32 mouse cellular contexts compared by ENCODE assay signal in the genomic region with DNA sequence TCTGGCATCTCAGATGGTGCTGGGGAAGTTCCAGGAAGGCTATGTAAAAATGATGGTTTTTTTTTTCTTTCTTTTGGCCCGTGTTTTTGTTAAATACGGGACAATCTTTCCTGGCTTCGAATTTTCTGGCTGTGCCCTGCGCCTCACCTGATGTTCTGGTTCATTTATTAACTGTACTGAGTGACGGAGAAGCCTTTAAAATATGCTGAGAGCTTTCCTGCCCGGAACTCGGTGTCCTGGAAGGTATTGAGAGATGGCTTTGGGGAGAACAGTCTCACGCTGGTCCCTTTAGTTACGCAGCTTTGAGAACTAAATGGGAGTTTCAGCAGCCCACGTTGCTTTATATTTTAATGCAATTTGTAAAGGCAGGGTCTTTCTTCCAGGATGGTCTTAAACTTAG. TPM values are rescaled to one million over a fixed set of nuclear protein-coding genes. Genes with fewer than 3 reads are reported as not detected.
DNase-seq lines count a peak whose midpoint lies in the region; ATAC-seq and TF ChIP-seq lines count a peak whose summit lies in the region.
"Had no signal": no experiment of that assay in that cellular context is flagged by ENCODE, and none has a peak within 500 bp of the region (broad histone marks: within the 10 kb centered on the region; RNA-seq: fewer than 3 reads in every experiment).

No protein-coding gene starts in this region.

- 67% methylated on average over 10 of the region's 10 CpGs for WGBS in forebrain, postnatal 0 days
- WGBS in forebrain, embryonic 10.5 days: 89% methylated on average over 10 of the region's 10 CpGs
- 60% methylated on average over 10 of the region's 10 CpGs for WGBS in kidney, embryonic 14.5 days
- 49% methylated on average over 10 of the region's 10 CpGs for WGBS in kidney, postnatal 0 days
- 49% methylated on average over 10 of the region's 10 CpGs for WGBS in limb, embryonic 14.5 days

- DNase-seq in forebrain, postnatal 0 days: peak; percentile 39
- no peak for DNase-seq in forebrain, embryonic 10.5 days (ENCODE audit: extremely low spot score, low spot score)
- DNase-seq in kidney, adult 9 months: peak; percentile 78
- peak; percentile 20 for DNase-seq in kidney, postnatal 0 days (ENCODE audit: low spot score)
- DNase-seq in limb, embryonic 14.5 days (ENCODE audit: low spot score): no peak
- DNase-seq in gastrocnemius, postnatal 4 days (ENCODE audit: low spot score in 2 of 2): no peak
- DNase-seq: adrenal gland, postnatal 10 days; cerebellum, adult 11 months; cerebellum, adult 9-11 months; embryo, embryonic 11 days; gastrocnemius, postnatal 25 days; heart, adult 18-20 months; heart, postnatal 36 days; liver; lung, adult 2 months; lung, postnatal 10 days; midbrain, embryonic 14.5 days; thymus, postnatal 14 days had no signal

- 0 out of 2 replicates have a peak, but pooled peaks cover 5% of the 10 kb centered on the region for H3K9me3 ChIP-seq in forebrain, postnatal 0 days (ENCODE audit: low read length)
- H3K9me3 ChIP-seq in forebrain, embryonic 10.5 days: peaks cover 14% of the 10 kb centered on the region
- peaks cover 7% of the 10 kb centered on the region for H3K9me3 ChIP-seq in kidney, embryonic 14.5 days (ENCODE audit: control insufficient read depth, low read length)
- H3K9me3 ChIP-seq in kidney, postnatal 0 days (replicated peaks; ENCODE audit: low read length): 0 out of 2 replicates have a peak, but pooled peaks cover 3% of the 10 kb centered on the region
- 0 out of 2 replicates have a peak, but pooled peaks cover 4% of the 10 kb centered on the region for H3K9me3 ChIP-seq in limb, embryonic 14.5 days (ENCODE audit: control insufficient read depth, low read length)
- H3K9me3 ChIP-seq: intestine, embryonic 15.5 days; stomach, embryonic 15.5 days had no signal

- H3K4me3 ChIP-seq in forebrain, postnatal 0 days (ENCODE audit: low read depth, low read length): no peak overlapping the region
- no peak overlapping the region for H3K4me3 ChIP-seq in forebrain, embryonic 10.5 days
- H3K4me3 ChIP-seq in kidney, embryonic 14.5 days (ENCODE audit: low read length): no peak overlapping the region
- H3K4me3 ChIP-seq in kidney, postnatal 0 days (replicated peaks; ENCODE audit: low read depth, low read length): no peak overlapping the region
- no peak overlapping the region for H3K4me3 ChIP-seq in limb, embryonic 14.5 days (replicated peaks; ENCODE audit: low read length)
- H3K4me3 ChIP-seq: embryonic facial prominence, embryonic 13.5 days; erythroblast, embryonic 14.5 days; forebrain, embryonic 12.5 days; hindbrain, embryonic 12.5 days; intestine, embryonic 15.5 days; stomach, embryonic 15.5 days had no signal

- H3K4me1 ChIP-seq in forebrain, postnatal 0 days (ENCODE audit: insufficient read depth): no peaks in the 10 kb centered on the region
- no peaks in the 10 kb centered on the region for H3K4me1 ChIP-seq in forebrain, embryonic 10.5 days
- peaks cover 12% of the 10 kb centered on the region; the same call in 1 of the 2 replicates for H3K4me1 ChIP-seq in kidney, embryonic 14.5 days (ENCODE audit: control insufficient read depth, insufficient read depth, low read length)
- no peaks in the 10 kb centered on the region for H3K4me1 ChIP-seq in kidney, postnatal 0 days (replicated peaks; ENCODE audit: insufficient read depth, low read length)
- peaks cover 15% of the 10 kb centered on the region for H3K4me1 ChIP-seq in limb, embryonic 14.5 days (ENCODE audit: control insufficient read depth, insufficient read depth, low read length)
- H3K4me1 ChIP-seq: forebrain, embryonic 12.5 days; stomach, embryonic 15.5 days had no signal

- H3K36me3 ChIP-seq in forebrain, postnatal 0 days (ENCODE audit: insufficient read depth): no peaks in the 10 kb centered on the region
- no peaks in the 10 kb centered on the region for H3K36me3 ChIP-seq in forebrain, embryonic 10.5 days (replicated peaks)
- no peaks in the 10 kb centered on the region for H3K36me3 ChIP-seq in kidney, embryonic 14.5 days (ENCODE audit: control insufficient read depth, insufficient read depth, low read length)
- no peaks in the 10 kb centered on the region for H3K36me3 ChIP-seq in kidney, postnatal 0 days (ENCODE audit: insufficient read depth, low read length)
- H3K36me3 ChIP-seq in limb, embryonic 14.5 days (ENCODE audit: control insufficient read depth, insufficient read depth, low read length): no peaks in the 10 kb centered on the region
- H3K36me3 ChIP-seq: forebrain, embryonic 12.5 days; G1E; hindbrain, embryonic 12.5 days; intestine, embryonic 15.5 days; stomach, embryonic 15.5 days had no signal

- no peak overlapping the region for H3K9ac ChIP-seq in forebrain, postnatal 0 days
- no peak overlapping the region for H3K9ac ChIP-seq in kidney, embryonic 14.5 days (ENCODE audit: low read depth, low read length)
- H3K9ac ChIP-seq in kidney, postnatal 0 days (ENCODE audit: low read depth, low read length): no peak overlapping the region
- no peak overlapping the region for H3K9ac ChIP-seq in limb, embryonic 14.5 days (ENCODE audit: low read depth, low read length, severe bottlenecking)
- H3K9ac ChIP-seq: embryonic facial prominence, embryonic 13.5 days; forebrain, embryonic 12.5 days; hindbrain, embryonic 12.5 days; intestine, embryonic 15.5 days; liver, embryonic 14.5 days; stomach, embryonic 15.5 days had no signal

- no peak overlapping the region for H3K4me2 ChIP-seq in forebrain, postnatal 0 days (ENCODE audit: low read depth)
- H3K4me2 ChIP-seq in kidney, embryonic 14.5 days (replicated peaks; ENCODE audit: low read depth, low read length): no peak overlapping the region
- no peak overlapping the region for H3K4me2 ChIP-seq in kidney, postnatal 0 days (ENCODE audit: low read length)
- no peak overlapping the region for H3K4me2 ChIP-seq in limb, embryonic 14.5 days (replicated peaks; ENCODE audit: low read depth, low read length, severe bottlenecking)
- H3K4me2 ChIP-seq: embryonic facial prominence, embryonic 13.5 days; forebrain, embryonic 12.5 days; heart, embryonic 11.5 days; hindbrain, embryonic 12.5 days; intestine, embryonic 15.5 days; stomach, embryonic 15.5 days had no signal

- ATAC-seq in forebrain, postnatal 0 days: no peak
- ATAC-seq in kidney, embryonic 14.5 days (ENCODE audit: low FRiP score, low TSS enrichment): no peak
- no peak for ATAC-seq in kidney, postnatal 0 days (replicated peaks; ENCODE audit: low FRiP score, low read depth)
- no peak for ATAC-seq in limb, embryonic 14.5 days (ENCODE audit: low FRiP score, low read depth)
- ATAC-seq: hindbrain, postnatal 0 days; intestine, embryonic 15.5 days; Patski had no signal

- no peak for TF ChIP-seq CTCF in forebrain, postnatal 0 days (IDR thresholded peaks at IDR 0.05; ENCODE audit: low read depth)
- TF ChIP-seq CTCF in kidney, postnatal 0 days (IDR thresholded peaks at IDR 0.05; ENCODE audit: low read depth): no peak

- no peak overlapping the region for H3K27ac ChIP-seq in forebrain, postnatal 0 days (ENCODE audit: low read depth, low read length)
- no peak overlapping the region for H3K27ac ChIP-seq in forebrain, embryonic 10.5 days
- no peak overlapping the region for H3K27ac ChIP-seq in kidney, embryonic 14.5 days (ENCODE audit: low read depth, low read length)
- H3K27ac ChIP-seq in kidney, postnatal 0 days: 0 out of 2 replicates have a peak overlapping the region, but pooled peaks have one; percentile 14
- 0 out of 2 replicates have a peak overlapping the region, but pooled peaks have one; percentile 15 for H3K27ac ChIP-seq in limb, embryonic 14.5 days (replicated peaks; ENCODE audit: low read depth, low read length)
- H3K27ac ChIP-seq: embryonic facial prominence, embryonic 13.5 days; forebrain, embryonic 12.5 days; hindbrain, embryonic 12.5 days; hindbrain, postnatal 0 days; intestine, embryonic 15.5 days; liver, embryonic 14.5 days; macrophage; stomach, embryonic 15.5 days had no signal

- H3K27me3 ChIP-seq in forebrain, postnatal 0 days (ENCODE audit: insufficient read depth, low read length): no peaks in the 10 kb centered on the region
- no peaks in the 10 kb centered on the region for H3K27me3 ChIP-seq in forebrain, embryonic 10.5 days (ENCODE audit: poor library complexity, severe bottlenecking)
- H3K27me3 ChIP-seq in kidney, embryonic 14.5 days (ENCODE audit: control insufficient read depth, insufficient read depth, low read length): no peaks in the 10 kb centered on the region
- H3K27me3 ChIP-seq in kidney, postnatal 0 days (ENCODE audit: insufficient read depth, low read length): no peaks in the 10 kb centered on the region
- no peaks in the 10 kb centered on the region for H3K27me3 ChIP-seq in limb, embryonic 14.5 days (ENCODE audit: control insufficient read depth, insufficient read depth, low read length)
- H3K27me3 ChIP-seq: embryonic facial prominence, embryonic 13.5 days; forebrain, embryonic 12.5 days; hindbrain, embryonic 12.5 days; intestine, embryonic 15.5 days; Patski; stomach, embryonic 15.5 days had no signal

- TF ChIP-seq POLR2A in limb, embryonic 14.5 days (IDR thresholded peaks at IDR 0.05; ENCODE audit: borderline replicate concordance, extremely low read depth, insufficient read depth, insufficient read length): no peak

RNA-seq across cellular contexts. Expression of a gene that starts 22.9 kb away (rescaled TPM):
- total RNA-seq in forebrain, postnatal 0 days (2014; rRNA removed): 15.0 and 44.3 TPM in 2 replicates
- polyA plus RNA-seq in forebrain, postnatal 0 days (2015; fragmentation: Nextera tagmentation; extraction: Ambion mirVana): 292 and 386 TPM in 2 replicates
- polyA plus RNA-seq in forebrain, embryonic 10.5 days (2016; fragmentation: Nextera tagmentation; extraction: Ambion mirVana): 215 and 266 TPM in 2 replicates
- 479 and 639 TPM in 2 replicates for polyA plus RNA-seq in kidney, embryonic 14.5 days (2014; fragmentation: Nextera tagmentation; extraction: Ambion mirVana)
- polyA plus RNA-seq in kidney, postnatal 0 days (2015; fragmentation: Nextera tagmentation; extraction: Ambion mirVana): 792 and 845 TPM in 2 replicates
- 50.7 and 51.5 TPM in 2 replicates for polyA plus RNA-seq in limb, embryonic 14.5 days (2012; rRNA removed)
- polyA plus RNA-seq in limb, embryonic 14.5 days (2014; fragmentation: Nextera tagmentation; extraction: Ambion mirVana): 532 and 574 TPM in 2 replicates
- 10 to 100 TPM; 43.9 to 44.9 TPM for total RNA-seq in gastrocnemius, postnatal 4 days (2021)
- polyA plus RNA-seq: erythroblast, embryonic 14.5 days had no signal

RNA-seq across cellular contexts. Expression of a gene that starts 27.1 kb away (rescaled TPM):
- total RNA-seq in forebrain, postnatal 0 days (2014; rRNA removed): 19.2 and 22.4 TPM in 2 replicates
- polyA plus RNA-seq in forebrain, postnatal 0 days (2015; fragmentation: Nextera tagmentation; extraction: Ambion mirVana): 2.8 and 3.0 TPM in 2 replicates
- polyA plus RNA-seq in forebrain, embryonic 10.5 days (2016; fragmentation: Nextera tagmentation; extraction: Ambion mirVana): 0.99 and 1.4 TPM in 2 replicates
- 2.1 and 2.6 TPM in 2 replicates for polyA plus RNA-seq in kidney, embryonic 14.5 days (2014; fragmentation: Nextera tagmentation; extraction: Ambion mirVana)
- 2.3 and 2.8 TPM in 2 replicates for polyA plus RNA-seq in kidney, postnatal 0 days (2015; fragmentation: Nextera tagmentation; extraction: Ambion mirVana)
- polyA plus RNA-seq in limb, embryonic 14.5 days (2012; rRNA removed): 7.9 and 8.4 TPM in 2 replicates
- 3.4 TPM in 2 replicates for polyA plus RNA-seq in limb, embryonic 14.5 days (2014; fragmentation: Nextera tagmentation; extraction: Ambion mirVana)
- total RNA-seq in gastrocnemius, postnatal 4 days (2021): 1 to 10 TPM; 8.2 to 8.4 TPM
- total RNA-seq: monocyte, adult 5-6 weeks had no signal
- polyA plus RNA-seq: erythroblast, embryonic 14.5 days; G1E; macrophage had no signal

Comparison
In these comparisons a context has a peak if more than half of its experiments do, and no peak if none do; other contexts are left out.
1. DNase-seq: peak in forebrain, postnatal 0 days (single experiment), kidney, adult 9 months (single experiment) and kidney, postnatal 0 days (single experiment); none in forebrain, embryonic 10.5 days (single experiment), limb, embryonic 14.5 days (single experiment) and gastrocnemius, postnatal 4 days (0 of 2).
2. H3K27ac ChIP-seq: peak in kidney, postnatal 0 days (single experiment) and limb, embryonic 14.5 days (single experiment); none in forebrain, postnatal 0 days (single experiment), forebrain, embryonic 10.5 days (single experiment) and kidney, embryonic 14.5 days (single experiment).